Mouse (Mus musculus): ENCODE data around the gene Ank3. TPM values are rescaled to one million over a fixed set of nuclear protein-coding genes. Genes with fewer than 3 reads are reported as not detected.

Ank3 gene
- polyA plus RNA-seq, 2 experiments from 2014 or later: 1.1 to 1.2 TPM

DNA sequence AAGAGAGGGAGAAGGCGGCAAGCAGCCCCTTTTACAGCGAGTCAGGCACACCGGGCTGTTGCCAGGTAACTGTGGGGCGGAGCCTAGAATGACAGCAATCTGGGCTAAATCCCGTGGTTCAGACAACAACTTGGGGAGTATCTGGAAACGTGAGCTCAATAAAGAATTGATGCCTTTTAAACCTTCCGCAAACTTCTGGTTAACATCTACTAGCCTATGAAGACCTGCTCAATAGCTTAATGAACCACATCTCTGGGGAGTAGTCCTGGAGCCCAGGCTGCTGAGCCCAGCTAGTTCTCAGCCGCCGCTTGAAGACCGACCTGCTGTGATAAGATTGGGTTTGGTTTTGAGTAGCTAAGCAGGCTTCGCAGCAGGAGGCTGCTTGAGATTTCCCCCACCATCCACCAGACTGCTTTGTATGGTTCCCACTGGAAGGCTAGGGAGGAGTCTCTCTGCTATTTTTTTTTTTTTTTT, 175.7 kb downstream of the Ank3 start:
- ATAC-seq: no peak

DNA sequence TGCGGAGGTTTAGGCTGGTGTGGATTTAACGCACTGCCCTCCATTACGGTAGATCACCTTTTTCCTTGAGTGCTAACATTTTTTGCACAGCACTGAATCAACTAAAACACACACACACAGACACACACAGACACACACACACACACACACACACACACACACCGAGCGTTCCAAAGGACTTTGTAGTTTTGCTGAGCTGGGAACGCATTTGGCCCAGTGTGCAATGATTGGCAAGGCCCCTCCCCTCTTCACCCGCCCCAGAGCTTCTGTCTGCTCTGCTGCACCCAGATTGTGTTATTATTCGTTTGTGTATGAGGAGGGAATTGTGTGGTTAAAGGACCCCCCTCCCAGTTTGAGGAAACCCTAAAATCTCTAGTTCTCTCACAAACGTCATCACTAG, 176.3 kb downstream of the Ank3 start:
- ATAC-seq: no peak

DNA sequence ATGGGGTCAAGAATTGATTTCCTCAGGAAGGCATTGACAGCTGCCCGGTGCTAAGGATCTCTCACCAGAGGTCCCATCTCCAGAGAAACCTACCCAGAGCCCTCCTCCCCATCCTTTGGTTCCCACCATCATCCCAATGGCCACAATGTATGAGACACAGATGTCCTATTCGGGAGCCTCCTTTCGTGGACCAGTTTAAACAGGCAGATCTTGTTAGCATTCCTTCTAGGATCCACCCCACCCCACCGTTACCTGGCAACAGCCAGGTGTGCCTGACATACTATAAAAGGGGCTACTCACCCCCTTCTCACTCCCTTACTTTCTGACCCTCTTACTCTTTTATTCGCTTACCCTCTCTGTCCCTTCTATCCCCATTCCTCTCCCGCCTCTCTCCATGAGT, 176.9 kb downstream of the Ank3 start:
- ATAC-seq: no peak

DNA sequence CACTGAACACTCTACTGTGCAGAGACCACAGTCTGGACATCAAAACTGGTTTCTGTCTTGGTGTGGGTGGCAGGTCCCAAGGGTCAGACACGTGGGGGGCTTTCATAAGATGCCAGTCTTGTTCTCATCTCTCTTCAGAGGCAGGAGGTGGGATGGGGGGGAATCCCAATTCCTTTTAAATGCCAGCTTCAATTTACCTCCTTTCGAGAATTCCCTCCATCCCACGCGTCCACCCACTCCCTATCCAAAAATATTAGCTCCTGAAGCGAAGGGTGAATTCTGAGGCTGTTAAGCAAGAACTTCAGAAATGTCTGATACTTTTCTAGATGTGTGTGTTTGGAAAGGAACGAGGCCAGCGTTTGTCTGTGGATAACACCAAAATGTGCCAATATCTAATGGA, 177.7 kb downstream of the Ank3 start:
- no peak for ATAC-seq

DNA sequence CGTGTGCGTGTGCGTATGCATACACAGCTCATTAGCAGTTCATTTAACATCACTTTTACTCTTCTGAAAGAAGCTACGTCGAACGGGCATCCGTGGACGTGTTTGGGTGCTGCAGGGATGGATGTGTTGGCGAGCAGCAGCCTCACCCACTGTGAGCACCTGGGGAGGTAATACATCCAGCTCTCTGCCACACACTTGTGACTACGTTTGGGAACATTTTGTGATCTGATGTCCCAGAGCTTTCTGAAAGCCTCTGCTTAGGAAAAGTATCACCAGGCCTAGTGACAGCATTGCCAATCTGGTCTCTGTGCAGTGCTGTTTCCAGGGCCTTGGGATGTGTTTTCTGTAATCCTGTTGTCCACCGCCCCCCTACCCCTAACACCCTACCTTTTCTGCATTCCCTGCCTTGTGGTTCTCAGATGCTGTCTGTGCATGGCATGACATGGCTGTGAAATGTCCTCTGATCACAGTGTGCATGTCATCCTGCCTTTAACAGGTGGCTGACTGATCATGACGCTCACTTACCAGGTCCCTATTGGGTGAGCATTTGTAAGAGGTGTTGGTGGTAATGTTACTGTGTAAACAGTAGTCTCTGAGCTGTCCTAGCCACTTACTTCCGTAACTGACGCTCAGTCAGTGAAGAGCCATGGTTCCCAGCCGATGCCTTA, 178.6 kb downstream of the Ank3 start:
- no peak for ATAC-seq

DNA sequence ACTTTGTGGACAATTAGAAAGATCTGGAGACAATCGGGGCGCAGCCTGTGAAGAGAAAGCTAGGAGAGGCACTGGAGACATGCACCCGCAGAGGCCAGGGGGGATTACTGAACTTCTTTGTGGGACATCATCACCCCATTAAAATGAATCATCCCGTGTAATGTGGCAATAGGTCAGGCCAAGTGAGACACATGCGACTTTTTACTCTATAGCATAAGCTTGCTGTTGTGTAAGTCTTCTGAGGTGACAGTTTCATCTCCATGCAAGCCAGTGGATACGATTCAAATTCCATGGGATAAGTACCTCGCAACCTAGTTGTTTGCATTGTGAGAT, 179.1 kb downstream of the Ank3 start:
- no peak for ATAC-seq

DNA sequence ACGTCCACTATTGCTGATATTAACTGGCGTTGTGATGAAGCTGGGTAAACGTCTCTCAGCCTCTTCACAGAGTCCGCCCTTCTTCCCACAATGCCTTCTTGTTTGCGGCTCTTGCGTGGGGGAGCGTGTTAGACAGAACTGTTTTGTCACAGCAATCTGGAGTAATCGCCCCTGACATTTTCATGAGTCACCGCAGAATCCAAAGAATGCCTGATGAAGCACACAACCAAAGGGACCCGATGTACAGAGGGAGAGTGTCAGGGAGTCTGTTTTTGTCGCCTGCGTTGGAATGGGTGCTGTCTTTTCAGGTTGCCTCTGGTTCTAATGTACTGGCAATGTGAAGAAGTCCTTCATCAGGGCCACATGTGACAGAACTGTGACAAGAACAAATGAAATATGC, 181.0 kb downstream of the Ank3 start:
- no peak for ATAC-seq

DNA sequence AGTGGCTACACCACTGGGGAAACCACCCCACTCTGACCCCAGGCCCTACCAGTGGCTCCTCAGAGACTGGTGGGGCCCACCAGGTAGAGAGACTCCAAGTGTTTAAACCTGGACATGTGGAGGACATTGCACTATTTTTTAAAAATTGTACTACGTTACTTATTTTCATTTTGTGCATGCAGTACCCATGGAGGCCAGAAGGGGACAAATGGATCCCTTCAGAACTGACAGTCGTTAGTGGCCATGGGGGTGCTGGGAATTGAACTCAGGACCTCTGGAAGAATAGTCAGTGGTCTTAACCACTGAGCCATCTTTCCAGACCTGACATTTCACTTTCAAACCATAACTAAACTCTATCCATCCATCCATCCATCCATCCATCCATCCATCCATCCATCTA, 183.0 kb downstream of the Ank3 start:
- no peak for ATAC-seq

DNA sequence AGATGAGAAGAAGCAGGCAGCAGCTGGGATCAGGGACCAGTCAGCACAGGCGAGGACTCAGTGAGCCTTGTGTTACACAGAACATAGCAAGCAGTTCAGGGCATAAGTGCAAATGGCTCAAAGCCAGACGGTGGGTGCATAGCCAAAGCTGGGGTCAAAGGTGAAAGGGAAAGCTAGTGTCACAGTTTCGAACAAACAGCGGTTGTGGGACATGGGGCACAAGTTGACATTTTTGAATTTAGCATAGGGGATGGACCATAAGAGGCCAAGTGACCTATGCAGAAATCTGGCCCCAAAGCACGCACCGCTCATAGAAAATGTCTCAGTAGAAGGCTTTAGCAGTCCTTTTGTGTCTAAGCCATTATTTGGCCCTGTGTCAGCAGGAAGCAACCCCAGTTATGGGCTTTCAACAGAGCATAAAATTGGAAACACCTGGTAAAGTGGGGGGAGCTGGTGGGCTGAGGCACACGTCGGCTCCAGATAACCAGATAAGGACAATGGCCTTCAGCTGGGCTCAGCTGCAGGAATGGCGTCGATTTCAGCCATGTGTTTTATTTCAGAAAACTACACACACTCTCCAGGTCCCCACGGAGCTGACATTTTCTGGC, 185.4 kb downstream of the Ank3 start:
- ATAC-seq: no peak

DNA sequence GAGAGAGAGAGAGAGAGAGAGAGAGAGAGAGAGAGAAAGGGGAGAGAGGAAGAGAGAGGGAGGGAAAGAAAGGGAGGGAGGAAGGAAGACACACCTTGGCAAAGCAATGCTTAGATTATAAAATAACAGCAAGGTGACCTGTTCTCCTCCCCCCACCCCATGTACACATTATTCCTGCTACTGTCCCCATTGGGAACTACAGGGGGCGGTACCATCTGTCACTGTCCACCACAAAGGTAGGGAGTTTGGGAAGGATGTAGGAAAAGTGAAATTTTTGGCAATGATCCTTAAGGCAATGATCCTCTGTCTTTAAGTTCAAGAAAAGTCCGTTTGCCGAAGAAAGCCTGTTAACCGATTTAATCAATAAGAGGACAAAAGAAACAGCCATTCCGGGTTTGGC, 186.0 kb downstream of the Ank3 start:
- ATAC-seq: no peak

DNA sequence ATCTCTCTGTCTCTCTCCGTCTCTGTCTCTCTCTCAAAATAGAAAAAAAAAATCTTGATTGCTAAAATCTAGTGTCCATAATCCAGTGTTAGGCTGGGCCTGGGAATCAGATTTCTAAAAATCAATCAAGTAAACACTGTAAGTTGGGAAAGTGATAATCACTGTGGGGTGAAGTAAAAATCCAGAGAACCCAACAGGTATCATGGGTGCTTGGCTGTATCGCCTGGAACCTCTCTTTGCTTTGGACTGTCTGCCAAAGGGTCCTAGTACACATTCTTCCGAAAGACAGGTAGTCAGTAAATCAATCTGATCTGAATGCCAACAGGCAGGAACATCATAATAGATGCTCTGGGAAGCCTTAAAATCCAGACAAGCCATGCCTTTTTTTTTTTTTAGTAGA, 186.7 kb downstream of the Ank3 start:
- no peak for ATAC-seq

DNA sequence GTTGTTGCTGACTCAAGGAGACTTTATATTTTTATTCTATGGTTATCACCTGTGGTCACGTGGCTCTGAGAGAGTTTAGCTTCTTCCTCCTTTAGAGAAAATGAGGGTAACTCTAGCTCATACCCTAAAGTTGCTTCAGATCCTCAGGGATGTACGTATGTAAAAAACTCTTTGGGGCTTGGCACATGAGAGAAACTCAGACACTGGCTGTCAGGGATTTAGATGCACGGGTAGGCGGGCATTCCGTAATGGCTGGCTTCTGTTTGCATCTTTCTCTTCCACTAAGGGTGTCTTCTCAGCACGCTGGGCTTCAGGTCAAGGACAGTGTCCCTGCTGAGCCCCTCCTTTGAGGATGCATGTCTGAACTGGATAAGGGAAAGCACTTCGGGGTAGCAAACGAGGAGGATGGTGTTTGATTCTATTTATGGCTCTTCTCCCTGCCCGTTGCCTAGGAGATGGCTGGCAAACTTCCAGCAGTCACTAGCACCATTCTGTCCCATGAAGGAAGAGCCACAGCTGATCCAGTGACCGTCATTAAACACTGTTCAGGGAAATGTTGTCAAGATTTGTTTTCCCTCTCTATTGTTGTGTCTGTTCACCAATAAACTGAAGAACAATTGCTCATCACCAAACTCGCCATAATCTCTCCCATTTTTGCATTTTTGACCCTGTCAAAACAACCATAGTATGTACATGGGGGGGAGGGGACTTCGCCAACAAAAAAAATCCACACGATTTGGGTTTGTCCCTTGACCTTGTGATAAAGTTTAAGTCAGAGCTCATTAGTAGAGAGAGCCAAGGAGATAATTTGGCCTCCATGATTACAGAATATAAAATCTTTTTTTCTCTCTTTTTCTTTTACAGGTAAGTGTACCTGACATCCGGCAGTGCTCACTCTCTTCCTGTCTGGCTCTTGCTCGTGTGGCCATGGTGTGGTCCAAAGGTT, 195.9 kb downstream of the Ank3 start:
- no peak for ATAC-seq

DNA sequence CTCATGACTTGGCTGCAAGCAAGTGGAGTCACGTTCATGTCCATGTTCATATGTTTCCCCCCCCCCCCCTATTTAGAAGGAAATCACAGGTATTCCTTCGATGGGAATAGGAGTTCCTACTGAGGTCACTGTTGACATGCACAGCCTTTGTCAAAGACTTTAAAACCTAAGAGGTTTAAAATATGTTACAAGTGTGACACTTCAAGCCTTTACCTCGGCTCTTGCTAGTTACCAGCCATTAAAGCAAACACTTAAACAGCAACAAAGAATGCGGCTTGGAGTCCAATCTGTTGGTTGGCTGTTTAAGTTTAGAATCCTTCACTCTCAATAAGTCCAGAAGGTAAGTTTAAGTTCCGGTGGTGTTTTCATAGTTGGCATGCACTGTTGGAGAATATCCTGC, 196.9 kb downstream of the Ank3 start:
- no peak for ATAC-seq

DNA sequence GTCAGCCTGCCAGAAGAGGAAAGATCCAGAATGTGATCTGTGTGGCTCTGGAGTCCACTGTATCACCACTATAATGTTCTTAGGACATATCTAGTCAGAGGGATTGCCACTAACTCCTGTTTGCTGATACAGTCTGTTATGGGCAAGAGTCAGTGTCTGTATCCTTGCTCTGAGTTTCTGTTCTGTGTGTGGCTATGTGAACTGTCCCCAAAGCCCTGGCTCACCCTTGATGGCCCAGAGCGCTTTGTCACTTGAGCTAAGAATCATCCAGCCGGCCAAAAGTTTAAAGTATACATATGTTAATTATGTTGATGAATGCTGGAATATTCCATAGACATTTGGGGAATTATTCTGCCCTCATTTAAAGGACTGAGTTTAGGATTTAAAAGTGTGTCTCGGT, 202.9 kb downstream of the Ank3 start:
- no peak for ATAC-seq

DNA sequence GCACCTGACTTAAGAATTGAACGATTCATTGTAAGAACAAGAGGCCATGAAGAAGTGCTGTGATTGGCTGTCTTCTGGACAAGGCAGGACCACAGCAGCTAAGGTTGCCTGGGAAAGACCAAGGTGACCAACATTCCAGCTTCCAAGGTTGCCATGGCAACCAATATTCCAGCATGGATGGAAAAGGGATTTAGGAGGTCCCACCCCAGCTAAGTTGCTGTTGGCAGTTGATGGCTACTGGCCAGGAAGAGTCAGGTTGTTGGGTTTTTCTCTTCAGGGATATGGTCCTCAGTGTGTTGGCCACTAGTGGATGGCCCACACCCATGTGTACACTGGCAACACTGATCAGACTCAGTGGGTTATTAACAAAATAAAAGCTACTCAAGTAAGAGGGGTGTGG, 204.1 kb downstream of the Ank3 start:
- ATAC-seq: no peak

DNA sequence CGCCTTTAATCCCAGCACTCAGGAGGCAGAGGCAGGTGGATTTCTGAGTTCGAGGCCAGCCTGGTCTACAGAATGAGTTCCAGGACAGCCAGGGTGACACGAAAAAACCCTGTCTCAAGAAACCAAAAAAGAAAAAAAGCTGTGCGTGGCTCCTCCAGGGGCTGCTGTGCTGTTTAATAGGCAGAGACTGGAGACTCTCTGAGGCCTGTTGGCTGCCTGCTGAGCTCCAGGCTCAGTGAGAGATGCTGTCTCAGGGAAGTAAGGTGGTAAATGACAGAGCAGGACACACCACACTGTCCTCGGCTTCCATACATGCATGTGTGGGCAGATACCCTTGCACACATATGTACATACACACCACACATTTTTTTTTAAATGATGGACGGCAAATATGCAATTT, 206.0 kb downstream of the Ank3 start:
- ATAC-seq: no peak

DNA sequence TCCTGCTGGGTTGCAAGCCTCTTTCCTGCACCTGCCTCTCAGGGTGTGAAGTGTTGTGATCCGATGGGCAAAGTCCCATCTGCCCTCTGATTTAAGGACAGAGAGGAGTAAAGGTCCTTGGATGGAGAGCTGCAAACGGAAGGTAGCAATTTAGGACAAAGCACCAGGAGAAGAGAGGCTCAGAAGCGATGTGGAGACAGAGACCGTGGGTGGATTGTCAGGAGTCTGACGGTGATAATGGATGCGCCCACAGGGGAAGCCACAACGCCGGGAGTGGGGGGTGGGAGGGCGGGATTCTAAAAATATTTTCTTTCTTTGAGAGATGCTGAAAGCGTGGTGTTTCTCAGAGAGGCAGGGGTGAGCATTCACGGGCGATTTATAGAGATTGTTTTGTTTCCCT, 206.6 kb downstream of the Ank3 start:
- no peak for ATAC-seq

DNA sequence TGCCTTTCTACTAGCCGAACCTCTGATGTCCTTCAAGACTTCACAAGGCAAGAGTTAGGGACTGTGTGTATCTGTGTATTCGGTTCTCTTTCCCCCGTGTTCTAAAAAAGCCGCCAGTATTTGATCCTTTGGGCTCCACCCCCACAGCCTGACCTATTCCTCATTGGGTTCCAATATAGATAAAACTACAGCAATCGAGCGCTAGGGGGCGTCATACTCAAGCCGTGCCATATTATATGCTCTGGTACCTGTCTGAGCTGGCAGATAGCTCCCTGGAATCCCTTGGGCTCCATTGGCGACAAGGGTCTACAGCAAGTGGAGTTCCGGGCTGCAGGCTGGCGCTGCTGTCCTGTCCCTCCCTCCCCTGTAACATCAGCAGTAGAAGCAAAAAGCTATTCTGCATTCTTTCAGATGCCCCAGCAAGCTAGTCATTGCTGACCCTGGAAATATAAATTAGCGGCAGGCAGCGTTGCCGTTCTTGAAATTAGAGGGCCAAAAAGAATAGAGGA, 209.1 kb downstream of the Ank3 start:
- ATAC-seq: no peak

DNA sequence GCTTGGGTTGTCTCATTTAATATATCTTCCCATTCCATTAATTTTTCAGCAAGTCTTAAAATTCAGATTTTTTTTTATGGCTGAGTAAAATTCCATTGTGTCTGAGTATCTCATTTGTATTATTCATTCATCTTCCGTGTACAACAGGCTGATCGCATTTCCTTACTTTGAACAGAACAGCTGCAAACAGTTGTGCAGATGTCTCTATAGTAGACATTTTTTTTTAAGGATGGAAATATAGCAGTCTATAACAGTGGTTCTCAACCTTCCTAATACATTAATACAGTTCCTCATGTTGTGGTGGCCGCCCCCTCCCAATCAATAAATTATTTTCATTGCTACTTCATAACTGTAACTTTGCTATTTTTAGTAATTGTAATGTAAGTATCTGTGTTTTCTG, 212.7 kb downstream of the Ank3 start:
- no peak for ATAC-seq

DNA sequence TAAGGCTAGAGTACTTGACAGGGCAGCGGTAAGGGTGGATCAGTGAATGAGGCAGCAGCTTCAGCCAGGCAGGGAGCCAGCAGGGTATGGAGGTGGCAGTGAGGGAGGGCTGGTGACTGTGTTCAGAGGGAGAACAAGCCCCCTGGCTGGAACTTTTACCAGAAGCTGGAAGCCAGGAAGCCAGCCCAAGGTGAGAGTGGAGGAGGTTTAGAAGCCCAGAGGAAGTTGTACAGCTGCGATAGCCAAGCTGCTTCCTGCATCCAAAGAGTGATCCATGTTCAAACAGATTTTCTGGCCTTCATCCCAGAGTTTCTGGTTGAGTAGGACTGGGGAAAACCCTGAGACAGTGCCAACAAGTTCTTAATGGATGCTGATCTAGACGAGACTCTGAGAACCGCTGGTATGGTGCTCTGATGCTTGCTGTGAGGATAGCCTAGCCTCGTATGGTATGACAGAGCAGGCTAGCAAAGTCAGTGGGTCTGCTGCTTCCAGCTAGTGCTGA, 213.3 kb downstream of the Ank3 start:
- ATAC-seq: no peak

DNA sequence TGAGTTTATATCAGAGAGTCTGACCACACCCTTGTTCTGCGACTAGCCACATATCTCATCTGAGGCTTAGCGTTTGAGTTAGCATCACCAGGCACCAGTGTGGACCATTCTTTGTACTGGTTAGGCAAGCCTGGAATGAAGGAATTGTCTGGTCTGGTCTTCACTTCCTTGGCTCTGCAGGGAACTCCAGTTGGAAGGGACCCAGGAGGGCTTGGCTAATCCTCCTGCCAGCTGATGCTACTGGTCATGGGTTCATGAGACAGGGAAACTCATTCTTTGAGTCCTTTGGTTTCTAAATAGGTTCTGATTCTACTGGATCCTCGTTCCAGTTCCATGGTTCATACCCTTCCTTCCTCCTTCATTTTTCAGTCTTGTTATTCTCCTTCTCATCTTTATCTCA, 218.4 kb downstream of the Ank3 start:
- ATAC-seq: no peak

DNA sequence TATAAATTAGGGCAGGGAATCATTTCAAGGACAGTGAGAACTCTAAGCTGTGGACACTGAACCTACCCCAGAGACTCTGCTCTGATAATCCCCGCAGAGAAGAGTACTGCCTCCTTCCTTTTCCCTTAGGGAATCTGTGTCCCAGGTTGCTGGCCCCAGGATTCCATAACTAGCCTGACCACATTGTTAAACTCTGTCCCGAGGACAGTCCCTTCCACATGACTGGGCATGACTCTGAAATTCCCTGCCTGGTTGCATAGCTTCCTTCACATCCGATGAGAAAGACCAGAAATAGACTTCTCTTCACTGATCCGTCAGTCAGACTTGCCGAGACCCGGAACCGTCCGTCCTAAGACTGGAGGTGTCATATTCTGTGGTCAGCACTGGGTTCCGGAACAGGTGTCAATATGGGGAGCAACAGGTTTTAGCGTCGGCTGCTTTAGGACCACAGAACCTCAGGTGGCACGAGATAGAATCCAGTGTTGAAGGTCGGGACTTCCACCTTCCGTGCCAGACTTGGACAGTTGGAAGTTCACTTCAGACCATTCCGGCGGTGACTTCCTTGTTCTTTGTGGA, 219.1 kb downstream of the Ank3 start:
- no peak for ATAC-seq
